Mouse (Mus musculus) left cerebral cortex, adult 11 months (tissue): ENCODE measurements at regions not wholly inside any gene's neighbourhood (a gene's known extent, or its start where the extent isn't known, plus 50 kb on each side); places are given as distances from the start of the nearest gene placed in this dataset.

ENCODE experiments used
- DNase-seq: peaks from one replicate; pipeline ENCODE4 v3.0.0; 2022; ENCODE audit warnings: low spot score

- DNase-seq = no peak
Observed at GRCm38 (mm10) chr8:100796628-100797027, 1380.4 kb upstream of the Cdh8 start.

GRCm38 (mm10) chr8:100793951-100794350 lies 1377.7 kb upstream of the Cdh8 start:
- DNase-seq = no peak

- no peak for DNase-seq
Observed at GRCm38 (mm10) chr8:100790592-100791141, 1374.4 kb upstream of the Cdh8 start.

- no peak for DNase-seq
Observed at GRCm38 (mm10) chr8:100788132-100788531, 1371.9 kb upstream of the Cdh8 start.

GRCm38 (mm10) chr8:100772742-100773370 lies 1356.6 kb upstream of the Cdh8 start:
- DNase-seq = peak; percentile 41

GRCm38 (mm10) chr8:100769617-100770016 lies 1353.3 kb upstream of the Cdh8 start:
- DNase-seq = no peak

- no peak for DNase-seq
Observed at GRCm38 (mm10) chr8:100733927-100734326, 1317.7 kb upstream of the Cdh8 start.

- DNase-seq = no peak
Observed at GRCm38 (mm10) chr8:100702365-100702764, 1286.1 kb upstream of the Cdh8 start.

GRCm38 (mm10) chr8:100695043-100695442 lies 1278.8 kb upstream of the Cdh8 start:
- DNase-seq = no peak

GRCm38 (mm10) chr8:100678580-100678979 lies 1262.3 kb upstream of the Cdh8 start:
- DNase-seq = no peak
